Mouse (Mus musculus): ENCODE data around the gene Fbxo21. TPM values are rescaled to one million over a fixed set of nuclear protein-coding genes. Genes with fewer than 3 reads are reported as not detected.

Gene Fbxo21
- polyA plus RNA-seq, 1 experiment, result 5.8 TPM

DNA sequence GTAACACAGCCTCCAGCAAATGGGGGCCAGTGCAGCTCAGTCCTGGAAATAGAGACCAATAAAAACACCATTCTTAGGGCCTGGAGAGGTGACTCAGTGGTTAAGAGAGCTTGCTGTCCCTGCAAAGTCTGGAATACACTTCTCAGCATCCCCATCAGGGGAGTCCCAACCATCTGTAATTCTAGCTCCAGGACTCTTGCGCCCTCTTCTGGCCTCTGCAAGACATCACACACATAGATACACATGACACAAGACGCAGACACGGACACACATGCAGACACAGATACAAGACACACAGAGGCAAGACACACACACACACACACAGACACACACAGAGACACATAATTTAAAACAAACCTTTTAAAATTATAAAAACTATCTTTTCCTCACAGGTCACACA, 35.0 kb upstream of the Fbxo21 start:
- H3K4me3 ChIP-seq (replicated peaks; ENCODE audit: control insufficient read depth, low read depth, low read length), result no peak overlapping the region
- WGBS, result 78% methylated on average over 3 of the region's 3 CpGs
- no peak overlapping the region for H3K27ac ChIP-seq (ENCODE audit: control insufficient read depth, insufficient read depth, low read depth, low read length, poor library complexity)
- H3K4me1 ChIP-seq (ENCODE audit: control insufficient read depth, insufficient read depth, low read length), result no peaks in the 10 kb centered on the region
- no peak for TF ChIP-seq POLR2A (IDR thresholded peaks at IDR 0.05; ENCODE audit: borderline replicate concordance, control insufficient read depth, low read depth, low read length)
- TF ChIP-seq CTCF (IDR thresholded peaks at IDR 0.05; ENCODE audit: control insufficient read depth, insufficient read depth, low read length), result no peak

DNA sequence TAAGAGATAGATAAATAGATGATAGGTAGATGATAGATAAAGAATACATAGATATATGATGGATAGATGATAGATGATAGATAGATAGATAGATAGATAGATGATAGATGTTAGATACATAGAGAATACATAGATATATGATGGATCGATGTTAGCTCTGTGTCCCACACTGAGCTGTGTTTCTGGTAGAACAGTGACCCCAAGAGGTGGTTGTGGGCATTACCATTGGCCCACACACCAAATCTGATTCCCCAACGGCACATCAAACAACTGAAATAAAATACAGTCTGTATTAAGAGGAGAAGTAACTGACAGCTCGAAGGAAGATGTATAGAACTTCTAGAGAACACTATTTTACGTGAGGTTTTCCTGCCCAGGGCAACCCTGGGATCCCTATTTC, 29.9 kb upstream of the Fbxo21 start:
- Histone ChIP-seq H3K27ac (ENCODE audit: control insufficient read depth, insufficient read depth, low read depth, low read length, poor library complexity) (no peak overlapping the region), H3K4me1 (ENCODE audit: control insufficient read depth, insufficient read depth, low read length) (no peaks in the 10 kb centered on the region), H3K4me3 (replicated peaks; ENCODE audit: control insufficient read depth, low read depth, low read length) (no peak overlapping the region)
- TF ChIP-seq CTCF (IDR thresholded peaks at IDR 0.05; ENCODE audit: control insufficient read depth, insufficient read depth, low read length) (peak; percentile 53), POLR2A (IDR thresholded peaks at IDR 0.05; ENCODE audit: borderline replicate concordance, control insufficient read depth, low read depth, low read length) (no peak)
- 6% methylated on average over 4 of the region's 4 CpGs for WGBS

DNA sequence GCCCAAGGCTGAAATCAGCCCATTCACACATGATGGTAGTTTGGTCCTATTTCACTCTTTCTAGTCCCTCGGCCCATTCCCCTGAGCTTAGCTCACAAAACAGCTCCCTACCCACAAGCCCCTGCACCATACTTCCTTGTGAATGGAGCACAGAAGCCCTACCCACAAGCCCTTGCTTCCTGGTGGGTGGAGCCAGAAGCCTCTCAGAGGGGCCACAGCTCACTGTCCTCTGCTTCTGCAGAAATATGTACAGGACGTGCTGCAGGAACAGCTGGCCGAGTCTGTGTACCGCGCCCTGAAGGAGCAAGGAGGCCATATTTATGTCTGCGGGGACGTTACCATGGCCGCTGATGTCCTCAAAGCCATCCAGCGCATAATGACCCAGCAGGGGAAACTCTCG, 27.1 kb upstream of the Fbxo21 start:
- 82% methylated on average over 10 of the region's 10 CpGs for WGBS
- Histone ChIP-seq H3K4me1 (ENCODE audit: control insufficient read depth, insufficient read depth, low read length) (no peaks in the 10 kb centered on the region; the same call in 1 of the 2 replicates), H3K4me3 (replicated peaks; ENCODE audit: control insufficient read depth, low read depth, low read length) (no peak overlapping the region), H3K27ac (ENCODE audit: control insufficient read depth, insufficient read depth, low read depth, low read length, poor library complexity) (no peak overlapping the region)
- TF ChIP-seq CTCF (IDR thresholded peaks at IDR 0.05; ENCODE audit: control insufficient read depth, insufficient read depth, low read length), result no peak
- TF ChIP-seq POLR2A (IDR thresholded peaks at IDR 0.05; ENCODE audit: borderline replicate concordance, control insufficient read depth, low read depth, low read length), result no peak

DNA sequence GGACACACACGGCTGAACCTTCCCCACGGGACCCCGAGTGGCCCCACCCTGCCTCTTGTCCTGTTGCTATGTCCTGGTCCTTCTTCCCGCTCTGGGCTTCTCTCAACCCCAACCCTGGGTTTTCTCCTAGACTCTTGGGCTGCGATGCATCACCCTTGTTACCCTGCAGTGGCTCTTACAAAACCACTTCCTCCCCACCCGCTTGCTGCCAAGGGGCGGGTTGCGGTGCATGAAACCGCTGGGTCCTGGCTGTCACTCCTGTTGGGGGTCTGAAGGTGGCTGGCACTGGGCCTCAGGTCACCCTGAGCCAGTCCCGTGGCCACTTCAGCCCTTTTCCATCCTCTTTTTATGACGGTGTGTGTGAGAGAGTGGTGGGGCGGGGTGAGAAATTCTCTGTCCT, 22.6 kb upstream of the Fbxo21 start:
- Histone ChIP-seq H3K4me3 (replicated peaks; ENCODE audit: control insufficient read depth, low read depth, low read length) (no peak overlapping the region), H3K27ac (ENCODE audit: control insufficient read depth, insufficient read depth, low read depth, low read length, poor library complexity) (no peak overlapping the region), H3K4me1 (ENCODE audit: control insufficient read depth, insufficient read depth, low read length) (no peaks in the 10 kb centered on the region; the same call in 1 of the 2 replicates)
- TF ChIP-seq POLR2A (IDR thresholded peaks at IDR 0.05; ENCODE audit: borderline replicate concordance, control insufficient read depth, low read depth, low read length), result no peak
- no peak for TF ChIP-seq CTCF (IDR thresholded peaks at IDR 0.05; ENCODE audit: control insufficient read depth, insufficient read depth, low read length)
- WGBS, result 12% methylated on average over 12 of the region's 12 CpGs

DNA sequence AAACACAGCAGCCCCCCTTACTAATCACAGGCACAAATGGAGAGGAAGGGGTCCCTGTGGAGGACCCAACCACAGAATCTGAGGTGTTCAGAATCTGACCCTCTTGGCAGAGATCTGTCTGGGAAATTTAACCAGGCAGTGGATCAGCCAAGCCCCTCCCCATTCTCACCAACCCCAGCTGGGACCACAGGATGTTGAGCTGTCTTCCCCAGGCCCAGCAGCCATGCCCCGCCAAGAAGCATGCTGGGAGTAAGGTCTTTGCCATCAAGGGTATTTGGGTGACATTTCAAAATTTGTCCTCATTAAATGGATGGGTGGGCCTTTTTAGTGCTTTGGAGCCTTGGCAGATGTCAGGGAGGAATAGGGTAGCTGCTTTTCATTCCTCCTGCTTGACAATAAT, 22.1 kb upstream of the Fbxo21 start:
- Histone ChIP-seq H3K4me1 (ENCODE audit: control insufficient read depth, insufficient read depth, low read length) (no peaks in the 10 kb centered on the region; the same call in 1 of the 2 replicates), H3K4me3 (replicated peaks; ENCODE audit: control insufficient read depth, low read depth, low read length) (no peak overlapping the region), H3K27ac (ENCODE audit: control insufficient read depth, insufficient read depth, low read depth, low read length, poor library complexity) (no peak overlapping the region)
- TF ChIP-seq POLR2A (IDR thresholded peaks at IDR 0.05; ENCODE audit: borderline replicate concordance, control insufficient read depth, low read depth, low read length) (no peak), CTCF (IDR thresholded peaks at IDR 0.05; ENCODE audit: control insufficient read depth, insufficient read depth, low read length) (no peak)
- 70% methylated on average over 1 of the region's 1 CpGs for WGBS

DNA sequence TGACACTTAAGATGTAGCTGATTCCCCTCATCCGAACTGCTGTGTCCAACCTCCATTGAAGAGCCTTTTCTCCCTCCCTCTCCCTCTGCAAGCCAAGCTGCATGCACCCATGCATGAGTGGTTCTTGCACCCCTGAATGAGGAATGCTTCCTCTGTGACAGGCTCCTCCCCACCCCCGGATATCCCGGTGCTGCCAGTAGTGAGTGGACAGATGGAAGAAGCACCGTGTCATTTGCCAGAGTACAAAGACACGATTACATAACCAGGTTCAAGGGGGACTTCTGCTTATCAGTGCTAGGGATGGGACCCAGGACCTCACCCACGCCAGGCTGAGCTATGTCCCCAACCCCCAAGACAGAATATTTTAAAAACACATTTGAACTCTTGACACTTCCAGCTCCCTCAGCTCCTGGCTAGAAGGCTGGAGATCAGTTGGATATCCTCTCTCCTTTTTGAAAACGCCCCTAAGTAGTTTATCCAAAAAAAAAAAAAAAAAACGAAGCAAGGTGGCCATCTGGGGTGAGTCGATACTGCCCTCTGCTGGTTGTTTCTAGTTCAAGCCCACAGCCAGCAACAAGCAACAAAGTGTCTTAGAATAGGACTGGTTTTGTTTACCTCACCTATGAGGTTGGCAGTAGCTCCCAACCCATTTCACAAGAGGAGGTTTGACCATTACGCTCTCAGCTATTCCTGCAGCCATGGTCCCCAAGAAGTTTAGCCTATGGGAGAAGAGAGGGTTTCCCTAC, 20.7 kb upstream of the Fbxo21 start:
- Histone ChIP-seq H3K4me1 (ENCODE audit: control insufficient read depth, insufficient read depth, low read length) (no peaks in the 10 kb centered on the region; the same call in 1 of the 2 replicates), H3K27ac (ENCODE audit: control insufficient read depth, insufficient read depth, low read depth, low read length, poor library complexity) (no peak overlapping the region), H3K4me3 (replicated peaks; ENCODE audit: control insufficient read depth, low read depth, low read length) (no peak overlapping the region)
- 17% methylated on average over 10 of the region's 10 CpGs for WGBS
- TF ChIP-seq POLR2A (IDR thresholded peaks at IDR 0.05; ENCODE audit: borderline replicate concordance, control insufficient read depth, low read depth, low read length), result no peak
- TF ChIP-seq CTCF (IDR thresholded peaks at IDR 0.05; ENCODE audit: control insufficient read depth, insufficient read depth, low read length), result peak; percentile 58

DNA sequence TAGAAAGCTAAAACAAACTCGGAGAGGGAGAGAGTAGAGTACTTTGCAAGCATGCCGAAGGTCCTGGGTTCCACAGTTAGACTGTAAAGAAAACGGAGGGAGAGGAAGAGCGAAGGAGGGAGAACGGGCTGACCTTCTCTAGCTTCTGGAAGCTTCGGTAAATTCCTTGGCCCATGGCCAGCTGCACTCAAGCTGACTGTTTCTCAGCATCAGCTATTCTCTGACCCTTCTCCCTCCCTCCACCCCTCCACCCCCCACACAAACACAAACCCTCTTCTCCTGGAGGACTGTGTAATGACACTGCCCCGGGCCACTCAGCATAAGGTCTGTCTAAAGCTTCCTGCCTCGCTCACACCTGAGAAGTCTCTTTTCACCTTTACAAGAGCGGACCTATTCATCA, 11.8 kb upstream of the Fbxo21 start:
- TF ChIP-seq POLR2A (IDR thresholded peaks at IDR 0.05; ENCODE audit: borderline replicate concordance, control insufficient read depth, low read depth, low read length), result no peak
- no peak for TF ChIP-seq CTCF (IDR thresholded peaks at IDR 0.05; ENCODE audit: control insufficient read depth, insufficient read depth, low read length)
- no peak overlapping the region for H3K27ac ChIP-seq (ENCODE audit: control insufficient read depth, insufficient read depth, low read depth, low read length, poor library complexity)
- WGBS, result 64% methylated on average over 9 of the region's 9 CpGs
- no peaks in the 10 kb centered on the region for H3K4me1 ChIP-seq (ENCODE audit: control insufficient read depth, insufficient read depth, low read length)
- H3K4me3 ChIP-seq (replicated peaks; ENCODE audit: control insufficient read depth, low read depth, low read length), result no peak overlapping the region

DNA sequence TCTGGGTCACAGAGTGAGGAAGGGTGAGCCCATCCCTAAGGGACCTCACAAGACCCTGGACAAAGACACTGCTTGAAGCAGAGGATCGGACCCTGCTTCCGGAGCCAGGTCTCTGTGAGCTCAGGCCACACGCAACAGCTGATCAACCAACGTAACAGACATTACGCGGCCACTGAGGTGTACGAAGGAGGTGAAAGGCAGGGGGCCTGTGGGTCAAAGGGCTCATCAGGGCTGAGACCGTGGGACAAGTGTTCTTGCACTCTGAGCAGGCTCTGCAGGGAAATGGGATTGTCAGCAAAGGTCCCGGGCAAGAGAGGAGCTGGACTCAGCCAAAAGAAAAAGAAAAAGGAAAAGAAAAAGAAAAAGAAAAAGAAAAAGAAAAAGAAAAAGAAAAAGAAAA, 9.6 kb upstream of the Fbxo21 start:
- H3K4me1 ChIP-seq (ENCODE audit: control insufficient read depth, insufficient read depth, low read length), result no peaks in the 10 kb centered on the region
- TF ChIP-seq CTCF (IDR thresholded peaks at IDR 0.05; ENCODE audit: control insufficient read depth, insufficient read depth, low read length) (no peak), POLR2A (IDR thresholded peaks at IDR 0.05; ENCODE audit: borderline replicate concordance, control insufficient read depth, low read depth, low read length) (no peak)
- H3K27ac ChIP-seq (ENCODE audit: control insufficient read depth, insufficient read depth, low read depth, low read length, poor library complexity), result no peak overlapping the region
- no peak overlapping the region for H3K4me3 ChIP-seq (replicated peaks; ENCODE audit: control insufficient read depth, low read depth, low read length)
- 84% methylated on average over 9 of the region's 9 CpGs for WGBS
